Mouse (Mus musculus) heart, adult 11 months (tissue): ENCODE measurements around the gene Samd10.

Experiments used
- DNase-seq: peaks from one replicate; pipeline ENCODE4 v3.0.0; 2022

The Samd10 gene

DNA sequence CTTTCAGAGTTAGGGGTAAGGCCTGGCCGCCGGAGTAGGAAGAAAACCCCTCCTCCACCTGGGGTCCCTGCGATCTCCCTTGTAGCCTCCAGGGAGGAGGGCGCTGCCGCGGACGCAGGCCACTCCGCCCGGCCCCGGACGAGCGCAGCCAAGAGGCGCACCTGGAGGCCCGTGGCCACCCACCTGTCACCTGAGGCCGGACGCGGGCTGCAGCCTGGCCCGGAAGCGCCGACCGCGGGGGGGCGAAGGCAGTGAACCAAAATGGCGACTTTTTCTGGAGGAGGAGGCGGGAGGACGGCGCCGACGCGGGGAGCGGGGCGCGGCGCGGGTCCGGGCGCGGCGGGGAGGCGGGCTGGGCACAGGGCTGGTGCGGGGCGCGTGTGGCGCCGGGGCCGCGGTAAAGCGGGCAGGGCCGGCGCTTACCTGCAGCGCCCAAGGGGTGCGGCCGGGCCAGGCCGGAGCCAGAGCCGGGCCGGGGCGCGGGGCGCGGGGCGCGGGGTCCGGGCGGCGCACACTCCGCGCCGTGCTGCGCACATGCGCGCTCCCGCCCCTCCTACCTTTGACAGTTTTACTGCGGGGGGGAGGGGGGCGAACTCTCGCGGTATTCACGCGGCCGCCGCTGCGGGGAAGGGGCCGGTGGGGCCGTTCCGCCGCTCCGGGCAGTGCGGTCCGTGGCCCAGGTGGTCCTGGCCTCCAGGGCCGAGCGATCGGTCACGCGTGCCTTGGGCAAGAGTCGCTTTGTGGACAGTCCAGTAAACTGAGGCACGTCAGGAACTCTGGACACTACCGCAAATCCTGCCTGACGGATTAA, 6.6 kb downstream of the Samd10 start, which contains the start of gene Zfp512b:
TSS of gene Zfp512b (minus strand) at position 573 of the 811 bp plus-strand sequence.
- DNase-seq: peak; percentile 97

DNA sequence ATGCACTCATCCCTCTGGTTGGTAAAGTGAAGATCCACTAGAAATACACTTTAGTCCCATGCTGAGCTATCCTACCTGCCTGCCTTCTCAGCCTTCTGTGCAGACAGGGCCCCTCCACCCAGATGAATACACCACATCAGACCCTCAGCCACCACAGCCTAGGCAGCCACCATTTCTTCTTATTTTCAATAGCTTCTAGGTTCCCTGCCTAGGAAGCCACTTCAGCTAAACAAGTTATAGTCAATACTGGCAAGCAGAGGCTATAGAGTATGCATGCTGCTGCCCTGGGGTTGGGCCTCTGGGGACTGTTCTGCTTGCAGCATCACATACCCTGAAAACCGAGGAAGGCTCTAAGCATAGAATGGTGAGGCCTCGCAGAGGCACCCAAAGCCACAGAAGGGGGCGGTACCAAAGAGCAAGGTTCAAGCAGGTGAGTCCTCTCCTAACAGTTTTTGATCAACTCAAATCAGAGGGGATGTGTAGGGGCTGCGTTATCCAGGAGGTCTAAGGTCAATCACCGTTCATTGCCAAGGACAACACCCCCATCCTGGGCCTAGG, 7.4 kb downstream of the Samd10 start, which contains the start of gene Prpf6:
TSS of gene Prpf6 (plus strand) at position 341 of the 558 bp plus-strand sequence.
- peak; percentile 87 for DNase-seq

- peak; percentile 88 for DNase-seq
Measured at GRCm38 (mm10) chr2:181590471-181590870, 8.5 kb downstream of the Samd10 start.

DNA sequence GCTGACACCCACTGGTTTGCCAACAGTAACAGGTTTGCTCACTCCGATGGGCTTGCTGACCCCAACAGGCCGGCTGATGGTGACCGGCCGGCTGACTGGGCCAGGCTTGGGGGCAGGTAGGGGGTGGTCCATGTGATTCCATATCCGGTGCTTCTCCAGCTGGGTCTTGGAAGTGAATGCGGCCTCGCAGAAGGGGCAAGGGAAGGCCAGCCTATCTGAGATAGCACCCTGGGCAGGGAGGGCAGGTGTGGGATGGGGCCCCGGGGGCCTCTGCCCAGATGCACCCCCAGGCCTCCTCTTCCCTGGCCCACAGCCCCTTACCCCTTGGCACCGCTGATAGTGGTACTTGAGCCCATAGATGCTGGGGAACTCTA, 9.3 kb downstream of the Samd10 start:
- peak; percentile 93 for DNase-seq

GRCm38 (mm10) chr2:181589011-181589731, 9.8 kb downstream of the Samd10 start:
- peak; percentile 89 for DNase-seq

- DNase-seq: peak; percentile 92
Measured at GRCm38 (mm10) chr2:181588229-181588780, 10.7 kb downstream of the Samd10 start.

DNA sequence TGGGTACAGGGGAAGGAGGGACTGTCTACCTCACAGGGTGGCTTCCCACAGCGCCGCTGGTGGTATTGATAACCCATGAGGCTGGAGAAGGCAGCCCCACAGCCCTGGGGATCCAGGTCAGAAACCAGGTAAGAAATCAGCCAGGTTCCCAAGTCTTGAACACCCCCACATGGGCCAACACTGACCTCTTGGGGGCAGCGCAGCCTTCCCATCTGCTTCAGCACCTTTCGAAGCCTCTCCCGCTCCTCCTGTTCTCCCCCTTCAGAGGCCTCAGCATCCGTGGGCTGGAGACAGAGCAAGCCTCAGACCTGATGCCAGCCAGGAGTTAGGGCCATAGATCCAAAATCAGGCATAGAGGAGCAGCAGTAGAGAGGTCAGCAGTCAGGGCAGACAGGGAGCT, 11.2 kb downstream of the Samd10 start:
- DNase-seq: peak; percentile 88

DNA sequence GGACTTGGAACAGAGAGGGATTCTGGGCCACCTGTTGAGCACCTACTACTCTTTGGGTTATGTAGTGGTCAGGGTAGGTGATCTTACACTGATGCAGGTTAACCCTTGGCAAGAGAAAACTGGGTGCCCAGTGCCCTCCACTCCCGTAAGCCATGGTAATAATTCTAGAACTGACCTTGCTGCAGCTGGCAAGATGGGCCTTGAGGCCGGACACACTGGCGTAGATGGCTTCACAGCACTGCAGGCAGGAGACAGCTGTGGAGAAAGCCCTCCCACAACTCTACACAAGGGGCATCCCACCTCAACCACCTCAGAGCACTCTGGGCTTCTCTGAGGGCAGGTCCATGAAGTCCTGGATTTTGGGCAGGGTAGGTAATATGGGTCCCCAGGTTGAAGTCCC, 12.9 kb downstream of the Samd10 start:
- DNase-seq: peak; percentile 83

- DNase-seq: peak; percentile 87
Measured at GRCm38 (mm10) chr2:181585506-181585905, 13.5 kb downstream of the Samd10 start.

GRCm38 (mm10) chr2:181584411-181584942, 14.5 kb downstream of the Samd10 start, which contains the start of gene Uckl1:
TSS of gene Uckl1 (minus strand) at chr2:181584892.
- DNase-seq: peak; percentile 79

DNA sequence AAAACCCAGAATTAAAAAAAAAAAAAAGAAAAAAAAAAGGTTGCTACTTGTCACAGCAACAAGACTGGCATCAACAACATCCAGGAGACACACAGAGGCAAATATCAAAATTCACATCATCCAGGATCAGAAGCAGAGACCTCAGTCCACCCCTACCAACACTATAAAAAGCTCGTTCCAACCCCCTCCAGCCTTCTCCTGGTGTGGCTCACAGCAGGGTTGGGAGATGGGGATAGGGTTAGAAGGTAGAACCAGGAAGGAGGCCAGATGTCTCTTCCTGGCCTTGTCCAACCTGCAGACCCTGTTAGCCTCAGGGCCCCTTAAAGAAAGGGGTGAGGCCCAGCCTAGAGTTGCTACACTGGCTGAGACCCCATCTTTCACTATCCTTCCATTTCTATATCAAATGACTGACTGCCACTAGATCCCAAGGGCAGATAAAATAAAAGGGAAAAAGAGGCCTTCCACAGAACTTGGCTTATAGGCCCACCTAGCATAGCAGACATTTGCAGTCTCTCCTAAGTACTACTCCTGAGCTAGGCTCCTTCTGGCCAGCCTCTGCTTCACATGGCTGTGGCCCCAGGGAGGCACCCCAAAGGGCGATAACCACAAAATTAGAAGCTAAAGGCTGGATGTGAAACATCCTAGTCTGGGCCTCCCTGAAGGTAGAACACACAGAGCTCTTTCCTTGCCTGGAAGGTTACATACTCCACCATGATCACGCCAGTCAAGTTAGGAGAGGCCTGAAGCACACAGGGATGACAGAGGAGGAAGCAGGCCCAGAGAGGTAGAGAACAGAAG, 15.4 kb downstream of the Samd10 start:
- peak; percentile 84 for DNase-seq

DNA sequence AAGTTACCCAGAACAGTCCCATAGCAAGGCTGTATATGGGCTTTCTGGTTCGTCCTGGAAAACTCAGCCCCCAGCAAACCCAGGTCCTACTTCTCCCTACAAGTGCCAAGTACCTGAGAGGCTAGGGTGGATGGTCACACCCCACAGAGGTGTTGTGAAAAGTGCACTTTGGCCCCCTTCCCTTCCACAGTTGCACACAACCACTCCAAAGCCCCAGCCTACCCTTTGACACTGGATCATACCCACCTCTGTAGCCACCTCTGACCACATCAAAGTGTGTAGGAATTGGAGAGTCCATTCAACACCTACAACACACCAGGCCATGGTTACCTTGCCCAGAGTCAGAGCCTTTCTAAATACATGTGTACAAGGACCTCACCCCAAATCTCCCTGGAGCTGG, 16.1 kb downstream of the Samd10 start:
- peak; percentile 89 for DNase-seq

DNA sequence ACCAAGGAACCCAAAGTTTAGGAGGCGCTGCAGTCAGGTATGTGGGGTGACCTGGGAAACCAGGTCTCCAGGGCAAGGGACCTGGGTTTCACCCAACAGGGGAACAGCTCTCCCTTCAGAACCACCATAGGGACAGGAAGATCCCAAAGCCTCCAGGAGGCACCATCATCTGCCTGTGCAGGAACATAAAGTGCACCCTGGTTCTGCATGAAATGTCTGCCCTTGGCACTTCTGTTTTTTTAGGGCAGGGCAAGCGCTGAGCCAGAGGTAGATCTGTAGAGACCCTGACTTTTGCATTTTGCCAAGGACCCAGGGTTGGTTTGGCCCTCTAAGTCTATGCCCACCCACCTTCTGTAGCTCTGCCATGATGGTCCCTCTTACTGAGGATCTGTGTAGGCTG, 16.7 kb downstream of the Samd10 start:
- DNase-seq: peak; percentile 92

DNA sequence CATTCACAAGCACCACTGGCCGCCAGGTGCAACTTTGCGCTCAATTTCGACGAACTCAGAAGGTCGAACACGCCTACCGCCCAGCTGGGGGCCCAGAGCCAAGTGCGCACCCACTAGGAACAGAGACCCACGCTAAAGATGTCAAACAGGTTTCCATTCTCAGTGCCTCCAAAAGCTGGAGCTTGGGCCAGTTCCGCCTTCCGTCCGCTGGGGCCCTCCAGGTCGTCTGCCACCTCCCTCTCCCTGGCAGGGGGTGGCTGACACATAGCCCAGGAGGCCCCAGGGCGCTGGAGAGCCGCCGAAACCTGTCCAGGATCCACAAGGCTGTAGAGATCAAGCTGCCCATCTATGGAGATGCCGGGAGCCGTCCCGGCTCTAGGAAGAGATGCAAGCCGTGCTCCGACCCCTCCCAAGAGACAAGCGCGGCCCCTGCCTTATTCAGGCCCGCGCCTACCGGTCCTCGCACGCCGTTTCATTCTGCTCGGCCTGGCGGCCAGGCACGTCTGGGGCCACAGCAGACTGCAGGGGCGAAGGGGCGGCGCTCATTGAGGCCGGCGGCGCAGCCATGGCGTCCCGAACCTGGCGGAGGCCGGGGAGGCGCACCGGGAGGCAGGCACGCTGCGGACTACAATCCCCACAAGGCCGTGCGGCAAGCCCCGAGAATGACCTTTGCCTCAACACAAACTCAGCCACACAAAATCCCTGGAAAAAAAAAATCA, 17.5 kb downstream of the Samd10 start:
- peak; percentile 98 for DNase-seq

DNA sequence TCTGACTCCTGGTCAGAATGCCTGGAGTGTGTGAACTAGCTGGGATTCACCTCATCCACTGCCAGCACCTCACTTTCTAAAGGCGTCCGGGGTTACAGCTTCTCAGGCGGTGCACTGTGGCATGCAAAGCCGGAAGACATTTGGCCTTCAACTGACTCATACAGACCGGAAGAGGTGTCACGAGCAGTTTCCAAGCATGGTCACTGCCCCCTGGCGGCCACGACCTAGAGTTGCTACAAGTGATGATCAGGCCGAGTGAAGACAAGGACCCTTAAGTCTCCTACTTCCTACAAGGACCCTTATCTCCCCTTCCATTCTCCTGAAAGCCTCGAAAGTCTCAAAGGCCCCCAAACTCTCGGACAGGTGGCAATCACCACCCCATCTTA, 18.0 kb downstream of the Samd10 start:
- peak; percentile 99 for DNase-seq

- peak; percentile 87 for DNase-seq
Measured at GRCm38 (mm10) chr2:181580131-181580772, 18.8 kb downstream of the Samd10 start.

- peak; percentile 72 for DNase-seq
Measured at GRCm38 (mm10) chr2:181579681-181580080, 19.3 kb downstream of the Samd10 start.

- peak; percentile 93 for DNase-seq
Measured at GRCm38 (mm10) chr2:181578790-181579618, 20.0 kb downstream of the Samd10 start.

GRCm38 (mm10) chr2:181577981-181578581, 20.9 kb downstream of the Samd10 start:
- peak; percentile 88 for DNase-seq
